Mouse (Mus musculus) spleen, adult 2 months (tissue): ENCODE data around the gene Sdc4.

Experiments used
- CTCF ChIP-seq: fragments of 200-500 bp; IDR thresholded peaks from 2 replicates; pipeline ENCODE4 v1.5.1; 2011; ENCODE audit warnings: mild to moderate bottlenecking, inconsistent platforms; ENCODE audit not compliant: insufficient read depth, insufficient read length, insufficient replicate concordance; ENCODE audit errors: extremely low read depth
- POLR2A ChIP-seq: fragments of 200-500 bp; IDR thresholded peaks from 2 replicates; pipeline ENCODE4 v1.6.1; 2011; ENCODE audit warnings: low read depth, low read length, inconsistent platforms

DNA sequence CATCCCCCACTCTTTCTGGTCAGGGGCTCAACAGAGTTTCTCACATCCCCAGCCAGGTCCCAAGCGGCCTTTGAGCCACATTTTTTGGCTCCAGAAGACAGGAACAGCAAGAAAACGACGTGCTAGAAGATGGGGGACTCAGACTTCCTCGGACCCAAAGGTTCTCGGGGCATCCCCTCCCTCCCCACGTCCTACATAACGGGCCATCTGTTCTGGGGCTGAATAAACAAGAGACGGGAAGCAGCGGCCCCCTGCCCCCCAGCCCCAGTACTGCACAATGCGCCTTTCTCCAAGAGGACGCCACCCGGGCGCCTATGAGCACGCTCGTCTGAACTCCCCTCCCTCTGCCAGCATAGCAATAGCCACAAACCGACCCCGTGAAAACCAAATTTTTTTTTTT, 54.7 kb downstream of the Sdc4 start, which contains the start of gene Slpi:
- TF ChIP-seq POLR2A, result no peak
- no peak for TF ChIP-seq CTCF
